Mouse (Mus musculus): Measurements from ENCODE around the gene Brat1.

GRCm38 (mm10) chr5:140661427-140661826, 43.4 kb upstream of the Brat1 start:
- no peak for TF ChIP-seq CTCF (IDR thresholded peaks at IDR 0.05; ENCODE audit: extremely low read depth, insufficient read length, insufficient replicate concordance, low read depth, low read length)
- no peak for TF ChIP-seq POLR2A (IDR thresholded peaks at IDR 0.05; ENCODE audit: low read depth, low read length)
